Mouse (Mus musculus) cerebellum, postnatal 14 days (tissue): Measurements from ENCODE around the gene Syt15.
A peak's percentile ranks its signal among the peaks of the same experiment; 100 is the strongest.
"Not testable (repeated sequence)": the region's sequence is repeated elsewhere in the genome, so short reads cannot be mapped to it uniquely, and the experiment has no call there.

Experiments used
- DNase-seq, 2 experiments: peaks; one replicate each; pipeline ENCODE4 v3.0.0; 2021; ENCODE audit warnings: mixed read lengths in 2 of 2

Gene Syt15

DNA sequence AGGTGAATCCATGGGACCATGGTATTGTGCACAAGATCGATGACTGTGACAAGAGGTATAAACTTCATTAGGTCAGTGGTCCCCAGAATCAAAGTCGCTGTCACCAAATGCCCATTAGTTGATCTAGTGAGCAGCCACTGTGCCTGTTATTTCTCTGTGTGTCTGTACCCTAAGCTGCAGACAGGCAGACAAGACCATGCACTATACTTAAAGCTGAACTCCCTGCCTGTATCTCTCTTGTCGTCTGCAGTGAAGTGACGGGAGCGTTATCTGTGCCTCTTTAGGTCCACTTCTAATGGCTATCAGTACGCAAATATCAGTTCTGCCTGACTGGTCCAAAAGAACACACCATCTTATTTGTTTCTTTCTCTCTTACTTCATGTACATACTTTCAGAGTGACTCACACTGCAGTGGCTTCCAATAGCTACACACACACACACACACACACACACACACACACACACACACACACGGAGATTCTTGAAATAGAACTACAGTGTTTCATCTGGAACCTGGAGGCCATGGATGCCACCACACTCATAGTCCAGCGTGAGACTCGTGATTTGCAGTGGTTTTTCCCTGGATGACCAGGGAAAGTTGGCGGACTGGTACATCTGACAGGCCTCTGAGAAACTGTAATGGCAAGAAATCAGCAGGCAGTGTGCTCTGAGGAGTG, 9.6 kb downstream of the Syt15 start:
- DNase-seq = no peak

DNA sequence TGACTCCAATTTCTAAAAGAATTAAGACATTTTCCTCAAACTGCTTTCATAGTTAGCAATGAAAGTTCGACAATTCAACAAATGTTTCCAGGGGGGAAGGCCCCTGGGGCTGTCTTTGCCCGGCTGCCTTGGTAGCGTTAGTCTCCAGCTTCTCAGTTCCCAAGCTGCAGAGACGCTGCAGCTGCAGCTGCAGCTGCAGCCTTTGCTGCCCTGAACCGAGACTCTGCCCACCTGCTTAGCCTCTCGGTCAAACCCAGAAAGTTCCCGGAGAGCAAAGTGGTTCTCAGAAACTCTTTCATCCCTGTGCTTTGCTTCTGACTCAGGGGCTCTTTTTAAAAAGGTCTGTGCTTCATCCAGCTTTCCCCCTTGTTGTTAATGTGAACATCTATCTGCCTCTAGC, 12.9 kb downstream of the Syt15 start:
- DNase-seq = no peak

DNA sequence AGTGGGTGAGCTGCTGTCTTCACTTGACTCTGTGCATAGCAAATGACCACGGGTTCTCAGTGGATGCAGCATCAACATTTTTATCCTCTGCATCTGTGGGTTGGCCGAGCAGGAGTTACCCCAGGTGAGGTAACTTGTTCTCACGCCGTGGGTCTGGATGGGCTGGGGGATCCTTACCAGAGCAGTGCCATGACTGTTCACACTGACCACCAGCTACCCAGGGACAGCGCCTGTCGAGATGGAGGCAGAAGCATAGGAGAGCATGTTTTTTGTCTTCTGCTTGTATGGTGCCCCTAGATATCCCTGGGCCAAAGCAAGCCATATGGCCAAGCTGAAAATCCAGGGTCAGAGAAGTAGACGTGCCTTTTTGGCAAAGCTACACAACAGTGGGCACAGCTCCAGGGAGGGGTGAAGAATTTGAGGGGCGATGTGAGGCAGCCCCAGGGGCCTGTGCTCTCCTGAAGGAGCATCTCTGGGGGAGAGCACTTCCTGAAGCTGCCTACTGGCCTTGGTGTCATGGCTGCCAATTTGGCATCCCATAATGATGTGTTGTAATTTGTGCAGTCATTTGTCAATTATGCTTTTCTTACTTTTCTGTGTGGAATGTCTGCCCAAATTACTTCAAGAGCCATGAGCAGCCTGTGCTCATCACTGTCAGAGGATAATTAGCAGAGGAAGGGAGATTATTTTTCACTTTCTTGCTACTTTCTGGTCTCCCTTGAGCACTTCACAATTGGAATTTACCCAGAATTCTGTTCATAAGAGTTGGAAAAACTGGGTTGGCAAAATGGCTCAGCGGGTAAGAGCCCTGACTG, 13.7 kb downstream of the Syt15 start:
- peak; percentile 41 to 52 for DNase-seq

DNA sequence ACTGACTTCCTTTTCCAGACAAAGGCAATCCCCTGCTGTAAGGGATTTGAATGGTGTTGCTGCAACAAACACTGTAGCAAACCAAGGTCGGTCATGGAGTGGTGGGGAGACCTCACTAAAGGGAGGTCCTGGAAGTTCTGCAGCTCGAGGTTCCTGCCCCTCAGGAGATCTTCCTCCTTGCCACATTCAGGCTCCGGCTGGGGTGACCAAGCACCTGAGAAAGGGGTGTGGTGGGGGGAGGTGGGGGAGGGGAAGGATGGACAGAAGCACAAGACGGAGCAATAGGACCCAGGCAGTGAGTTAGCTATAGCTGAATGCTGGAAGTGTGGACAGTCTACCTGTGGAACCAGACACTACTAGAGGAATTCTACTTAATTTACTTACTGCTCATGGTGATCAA, 14.5 kb downstream of the Syt15 start:
- no peak for DNase-seq

DNA sequence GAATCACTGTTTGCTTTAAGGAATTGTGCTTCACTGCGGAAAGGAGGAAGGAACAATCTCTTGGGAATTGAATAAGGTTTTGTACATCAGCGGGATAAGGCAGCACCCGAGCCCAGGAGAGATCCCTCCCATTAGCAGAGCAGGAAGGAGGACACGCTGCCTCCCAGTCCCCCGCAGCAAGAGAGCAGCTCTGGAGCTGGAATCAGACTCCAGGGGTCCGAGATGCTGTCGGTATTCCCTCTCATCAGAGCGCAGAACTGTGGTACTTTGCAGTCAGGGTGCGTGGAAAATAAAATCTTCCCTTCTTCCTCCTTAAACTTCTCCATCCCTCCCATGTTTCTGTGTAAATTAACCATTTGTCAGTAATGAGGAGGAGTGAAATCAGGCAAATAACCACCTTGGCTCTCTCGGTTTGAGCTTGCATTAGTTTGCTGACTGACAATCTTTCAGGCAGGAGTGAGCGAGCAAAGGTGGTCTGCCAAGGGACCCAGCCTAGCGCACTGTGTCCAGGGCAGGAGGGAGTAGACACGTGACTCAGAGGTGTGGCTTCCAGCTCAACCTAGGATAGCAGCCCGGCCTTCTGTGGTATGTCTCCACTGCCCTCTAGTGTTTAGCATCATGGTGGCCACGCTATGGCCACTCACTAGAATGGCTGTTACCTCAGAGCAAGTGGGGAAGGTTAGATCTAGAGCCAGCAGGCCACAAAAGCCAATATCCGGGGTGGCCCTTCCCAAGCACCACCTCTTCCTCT, 15.4 kb downstream of the Syt15 start:
- DNase-seq = peak; percentile 78 to 80

DNA sequence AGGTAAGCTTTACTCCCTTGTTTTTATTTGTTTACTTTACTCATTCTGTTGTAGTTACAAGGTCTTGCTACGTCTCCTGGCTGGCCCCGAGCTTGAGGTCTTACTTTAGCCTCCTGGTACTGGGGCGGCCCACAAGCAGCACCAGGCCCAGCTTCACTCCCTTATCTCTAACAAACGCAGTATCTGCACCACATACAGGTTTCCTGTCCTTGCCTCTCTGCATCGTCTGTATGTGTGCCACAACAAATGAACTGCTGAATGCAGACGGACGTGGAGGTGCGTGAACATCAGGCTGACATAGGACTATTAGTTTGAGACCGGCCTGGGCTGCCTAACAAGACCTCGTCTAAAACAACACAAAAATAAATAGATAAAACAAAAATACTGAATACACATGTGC, 20.9 kb downstream of the Syt15 start:
- DNase-seq = no peak

DNA sequence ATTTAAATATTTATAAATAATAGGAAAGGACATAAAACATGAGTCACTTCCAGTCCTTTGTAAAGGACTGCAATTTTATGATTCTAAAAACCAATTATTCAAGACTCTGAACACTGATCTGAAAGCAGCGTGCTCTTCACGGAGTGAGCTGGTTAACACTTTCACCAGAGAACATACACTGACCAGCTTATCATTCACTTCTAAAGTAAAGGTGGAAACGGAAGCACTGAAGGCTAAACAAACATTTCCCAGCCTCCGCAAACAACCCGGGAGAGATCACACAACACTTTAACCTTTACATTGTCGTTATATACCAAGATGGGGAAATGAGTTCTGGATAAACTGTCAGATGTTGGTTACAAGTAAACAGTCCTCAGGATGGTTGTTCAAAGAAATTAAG, 21.3 kb downstream of the Syt15 start:
- DNase-seq = no peak

DNA sequence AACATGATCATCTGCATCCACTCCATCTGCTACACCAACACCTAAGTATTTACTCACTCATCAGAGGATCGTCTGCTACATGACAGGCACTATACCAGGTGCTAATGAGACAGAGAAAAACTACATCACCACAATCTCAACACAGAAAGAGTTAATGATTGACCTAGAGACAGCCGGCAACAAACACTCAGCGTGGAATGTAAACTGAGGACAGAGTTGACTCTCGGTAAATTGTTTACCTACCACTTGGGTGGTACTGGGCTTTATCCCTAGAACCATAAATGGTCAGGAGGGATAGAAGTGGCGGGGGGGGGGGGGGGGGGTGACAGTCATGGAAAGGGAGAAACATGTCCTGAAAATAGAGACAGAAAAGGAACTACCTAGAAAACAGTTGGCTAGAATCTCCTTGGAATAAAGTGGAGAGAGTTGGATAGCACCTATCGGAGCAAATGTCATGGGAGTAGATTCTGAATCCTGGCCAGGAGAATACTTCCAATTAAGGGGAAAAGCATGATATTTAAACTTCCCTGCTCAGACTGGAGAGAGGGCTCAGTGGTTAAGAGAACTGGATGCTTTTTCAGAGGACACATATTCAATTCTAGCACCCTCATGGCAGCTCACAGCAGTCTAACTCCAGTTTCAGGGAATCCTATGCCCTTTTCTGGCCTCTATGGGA, 33.2 kb downstream of the Syt15 start:
- DNase-seq = no peak

DNA sequence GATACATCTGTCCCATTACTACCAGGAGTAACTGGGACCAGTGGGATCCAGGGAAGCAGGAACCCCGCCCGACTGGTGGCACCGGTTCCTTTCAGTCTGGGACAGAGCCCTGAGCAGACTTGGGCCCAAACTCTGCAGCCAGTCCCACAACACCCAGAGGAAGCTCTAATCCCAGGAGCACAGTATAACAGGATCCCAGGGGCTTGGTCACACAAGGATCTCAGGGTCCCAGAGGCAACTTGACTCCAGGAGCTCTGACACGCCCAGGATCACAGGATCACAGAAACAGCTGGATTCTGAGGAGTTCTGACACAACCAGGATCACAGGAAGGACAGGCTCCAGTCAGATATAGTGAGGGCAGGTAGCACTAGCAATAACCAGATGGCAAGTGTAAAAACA, 33.9 kb downstream of the Syt15 start:
- no peak for DNase-seq

DNA sequence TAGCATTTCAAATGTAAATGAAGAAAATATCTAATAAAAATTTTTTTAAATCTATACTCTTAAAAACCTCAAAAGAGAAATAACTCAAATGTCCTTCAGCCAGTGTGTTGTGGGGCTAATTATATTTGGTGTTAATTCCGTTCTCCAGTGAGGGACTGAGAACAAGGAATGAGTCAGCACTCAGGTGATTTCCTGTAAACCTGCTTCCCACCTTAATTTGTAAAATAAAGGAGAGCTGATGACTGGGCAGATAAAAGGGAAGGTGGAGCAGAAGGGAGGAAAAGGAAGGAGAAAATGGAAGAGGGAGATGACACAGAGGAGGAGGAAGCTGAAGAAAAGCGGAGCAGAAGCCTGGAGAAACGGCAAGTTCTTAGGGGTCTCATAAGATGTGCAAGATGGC, 39.1 kb downstream of the Syt15 start:
- not testable (repeated sequence) for DNase-seq

DNA sequence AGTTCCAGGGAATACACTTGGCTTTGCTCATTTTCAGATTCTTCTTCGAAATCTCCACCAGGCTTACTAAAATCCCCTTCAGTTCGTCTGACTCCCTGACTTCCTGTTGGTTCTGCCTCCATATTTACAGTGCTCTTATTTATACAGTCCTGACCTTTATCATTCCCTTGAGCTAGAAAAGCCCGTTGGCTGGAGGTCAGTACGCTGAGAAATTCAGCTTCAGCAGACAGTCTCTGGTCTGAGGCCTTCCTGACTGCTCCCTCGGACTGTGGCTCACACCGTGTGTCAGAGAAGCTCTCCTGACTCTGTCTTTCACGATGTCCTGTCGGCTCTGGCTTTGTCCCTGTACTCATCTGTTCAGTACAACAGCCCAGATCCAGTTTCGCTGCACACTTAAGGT, 48.7 kb downstream of the Syt15 start:
- DNase-seq = no peak

DNA sequence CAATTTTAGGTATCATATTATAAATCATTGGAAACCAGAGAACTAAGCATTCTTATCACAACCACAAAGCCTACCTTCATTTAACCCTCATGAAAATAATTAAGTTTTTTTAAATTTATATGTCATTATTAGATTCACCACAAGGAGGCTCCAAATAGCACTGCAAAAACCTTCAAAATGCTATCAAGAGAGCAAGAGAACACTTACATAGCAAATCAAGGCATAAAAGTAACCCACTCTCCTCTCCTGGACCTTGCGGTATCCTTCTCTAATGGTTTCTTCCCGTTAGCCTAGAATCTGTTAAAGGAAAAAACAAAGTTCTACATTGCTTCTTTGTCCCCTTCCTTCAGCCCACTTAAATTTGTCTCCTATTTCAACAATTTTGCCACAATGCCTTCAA, 53.9 kb downstream of the Syt15 start:
- peak in 1 of 2 experiments; percentile 5 for DNase-seq

DNA sequence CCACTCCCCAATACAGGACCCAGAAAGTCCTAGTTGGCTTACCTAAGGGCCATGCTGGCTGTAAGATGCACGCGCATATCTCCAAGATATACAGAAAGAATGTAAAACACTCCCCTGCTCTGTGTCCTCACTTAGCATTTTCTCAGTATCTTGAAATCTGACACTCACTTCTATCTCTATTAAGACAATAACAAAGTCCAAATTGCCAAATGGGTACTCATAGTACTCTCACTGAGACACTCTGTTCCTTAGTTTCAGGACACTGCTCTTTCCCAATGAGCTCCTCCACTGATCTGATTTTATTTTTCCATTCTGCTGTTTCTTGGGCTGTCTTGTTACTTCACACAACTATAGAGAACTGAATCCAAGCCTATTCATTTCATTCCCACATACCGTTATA, 54.7 kb downstream of the Syt15 start:
- no peak for DNase-seq

DNA sequence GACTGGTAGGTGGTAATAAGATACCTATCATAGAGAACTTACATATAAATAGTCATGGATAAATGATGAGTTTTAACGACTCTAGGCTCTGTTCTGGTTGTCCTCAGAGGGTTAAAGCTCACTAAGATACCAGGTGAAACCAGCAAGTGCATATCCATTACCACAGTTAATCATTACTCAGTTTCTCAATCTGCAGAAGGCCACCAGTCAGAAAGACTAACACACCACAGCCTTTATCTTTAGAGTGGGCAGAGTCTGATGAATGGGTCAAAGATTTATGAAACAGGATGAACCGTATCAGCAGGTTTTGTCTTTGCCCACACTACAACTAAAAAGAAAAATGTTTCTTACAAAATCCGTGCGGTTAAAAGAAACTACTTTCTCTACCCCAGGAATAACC, 55.8 kb downstream of the Syt15 start:
- DNase-seq = no peak

DNA sequence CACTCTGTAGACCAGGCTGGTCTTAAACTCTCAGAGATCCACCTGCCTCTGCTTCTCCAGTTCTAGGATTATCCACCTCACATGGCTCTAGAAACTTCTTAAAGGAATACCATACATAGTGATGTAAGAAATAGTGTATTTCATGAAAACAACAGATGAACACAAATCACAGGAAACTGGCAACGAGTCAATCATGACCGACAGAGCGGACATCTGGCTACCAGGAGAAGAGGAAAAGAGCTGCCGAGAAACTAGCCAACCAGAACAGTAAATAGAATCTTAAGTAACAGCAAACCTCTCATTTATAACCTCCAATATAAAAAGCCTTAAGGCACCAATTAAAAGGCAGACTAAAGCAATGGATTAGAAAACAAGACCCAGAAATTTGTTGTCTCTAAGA, 60.3 kb downstream of the Syt15 start:
- peak; percentile 15 to 17 for DNase-seq
